Mouse (Mus musculus) cerebellum, postnatal 14 days (tissue): ENCODE results near the gene Hmgb4.

Experiments
- DNase-seq, 2 experiments: peaks; one replicate each; pipeline ENCODE4 v3.0.0; 2021; ENCODE audit warnings: mixed read lengths in 2 of 2

Hmgb4 gene

GRCm38 (mm10) chr4:128217991-128218595, 42.7 kb downstream of the Hmgb4 start:
- peak; percentile 93 to 94 for DNase-seq
